Mouse (Mus musculus): Measurements from ENCODE around the gene Coro6. TPM values are rescaled to one million over a fixed set of nuclear protein-coding genes. Genes with fewer than 3 reads are reported as not detected.

Coro6 gene
- 1.7 TPM for total RNA-seq (2023)

GRCm38 (mm10) chr11:77462283-77463100 lies at the start of gene Coro6:
Gene Coro6 (plus strand): TSS chr11:77462411.

GRCm38 (mm10) chr11:77489591-77490235 lies 27.5 kb downstream of the Coro6 start, which contains the start of gene Ankrd13b:
Gene Ankrd13b (minus strand): TSS chr11:77489678.

GRCm38 (mm10) chr11:77493512-77494343 lies 31.5 kb downstream of the Coro6 start, which contains the start of gene Git1:
Gene Git1 (plus strand): TSS chr11:77493562.

GRCm38 (mm10) chr11:77514832-77515636 lies 52.8 kb downstream of the Coro6 start, which contains the start of gene Abhd15:
Gene Abhd15 (plus strand): TSS chr11:77515121.

GRCm38 (mm10) chr11:77515637-77516552 lies 53.7 kb downstream of the Coro6 start, which contains the start of gene Trp53i13:
Gene Trp53i13 (minus strand): TSS chr11:77515980.

GRCm38 (mm10) chr11:77519043-77519442 lies 56.8 kb downstream of the Coro6 start, which contains the start of gene Gm10392:
Gene Gm10392 (minus strand): TSS chr11:77519198.

Other genes starting within 250 kb of the Coro6 start
- gene Ssh2, start 246.1 kb upstream of the Coro6 start, total RNA-seq (2023), result 410 TPM
- gene Ankrd13b, start 27.3 kb downstream of the Coro6 start, total RNA-seq (2023), result 14.2 TPM
- 37.0 TPM for gene Git1, start 31.2 kb downstream of the Coro6 start, total RNA-seq (2023)
- 3.9 TPM for gene Abhd15, start 52.7 kb downstream of the Coro6 start, total RNA-seq (2023)
- gene Trp53i13, start 53.6 kb downstream of the Coro6 start, total RNA-seq (2023), result 20.1 TPM
- gene Gm10392, start 56.8 kb downstream of the Coro6 start, total RNA-seq (2023), result 2.8 TPM
- gene Taok1, start 145.4 kb downstream of the Coro6 start, total RNA-seq (2023), result 36.8 TPM
- gene Nufip2, start 223.7 kb downstream of the Coro6 start, total RNA-seq (2023), result 142 TPM